Mouse (Mus musculus) C2C12 (cell line): ENCODE measurements around the gene Ctbp1.

ENCODE experiments used
- CEBPB ChIP-seq: IDR thresholded peaks from one replicate; pipeline ENCODE4 v1.6.1; 2011; ENCODE audit warnings: low read depth, mild to moderate bottlenecking, control low read depth, moderate library complexity
- CTCF ChIP-seq: IDR thresholded peaks from one replicate; pipeline ENCODE4 v1.5.1; 2011; ENCODE audit not compliant: control insufficient read depth, insufficient read depth, insufficient read length
- FOSL1 ChIP-seq: IDR thresholded peaks from one replicate; pipeline ENCODE4 v1.8.0; 2011; ENCODE audit warnings: mild to moderate bottlenecking, low read length; ENCODE audit not compliant: poor library complexity, insufficient read depth, severe bottlenecking
- MAX ChIP-seq: IDR thresholded peaks from one replicate; pipeline ENCODE4 v1.6.1; 2011; ENCODE audit warnings: mild to moderate bottlenecking, control low read depth
- MYOD1 ChIP-seq: IDR thresholded peaks from one replicate; pipeline ENCODE4 v1.6.1; 2011; ENCODE audit warnings: low read depth; ENCODE audit not compliant: control insufficient read depth, insufficient read length
- USF1 ChIP-seq: IDR thresholded peaks from one replicate; pipeline ENCODE4 v1.6.1; 2011; ENCODE audit warnings: low read depth, mild to moderate bottlenecking, control low read depth, moderate library complexity

- TF ChIP-seq CTCF (no peak), FOSL1 (no peak), USF1 (no peak), CEBPB (no peak), MAX (no peak), MYOD1 (no peak)
Measured at GRCm38 (mm10) chr5:33283951-33284350, 9.2 kb upstream of the Ctbp1 start.
